Comparison of ENCODE assay signal across 18 mouse cellular contexts in the genomic region with DNA sequence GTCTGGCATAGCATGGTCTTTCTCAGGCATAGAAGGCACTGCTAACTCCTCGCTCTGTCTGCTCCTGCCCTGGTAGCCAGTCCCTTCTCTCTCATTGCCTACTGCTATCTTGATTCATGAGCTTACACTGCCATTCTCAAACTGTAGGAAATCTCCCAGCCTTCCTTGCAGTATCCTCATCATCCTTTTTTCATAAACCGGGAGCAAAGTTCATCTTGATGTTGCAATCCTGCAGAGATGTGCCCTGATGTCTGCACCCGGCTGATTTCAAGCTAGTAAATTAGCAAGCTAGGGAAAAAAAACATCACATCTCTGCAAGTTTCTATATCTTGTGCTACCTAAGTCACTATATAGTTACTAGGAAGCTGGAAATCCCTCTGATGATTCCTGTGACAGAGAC.
"Had no signal": no experiment of that assay in that cellular context is flagged by ENCODE, and none has a peak within 500 bp of the region (broad histone marks: within the 10 kb centered on the region; RNA-seq: fewer than 3 reads in every experiment).

No protein-coding gene starts in this region.

- H3K4me3 ChIP-seq: lung, embryonic 15.5 days; megakaryocyte, embryonic 14.5 days; midbrain, embryonic 13.5 days; midbrain, embryonic 15.5 days; neural tube, embryonic 12.5 days had no signal

- ATAC-seq: lung, postnatal 0 days; midbrain, embryonic 13.5 days; midbrain, embryonic 15.5 days had no signal

- H3K4me2 ChIP-seq: lung, embryonic 15.5 days; midbrain, embryonic 11.5 days; midbrain, embryonic 13.5 days; midbrain, embryonic 15.5 days; neural tube, embryonic 12.5 days had no signal

- H3K27me3 ChIP-seq: lung, embryonic 15.5 days; megakaryocyte, embryonic 14.5 days; midbrain, embryonic 13.5 days; midbrain, embryonic 15.5 days; neural tube, embryonic 12.5 days had no signal

- H3K9me3 ChIP-seq: lung, embryonic 15.5 days; megakaryocyte, embryonic 14.5 days; midbrain, embryonic 13.5 days; midbrain, embryonic 15.5 days; neural tube, embryonic 12.5 days had no signal

- H3K4me1 ChIP-seq: lung, embryonic 15.5 days; megakaryocyte, embryonic 14.5 days; midbrain, embryonic 13.5 days; midbrain, embryonic 15.5 days; neural tube, embryonic 12.5 days had no signal

- DNase-seq: lung, adult 2 months; lung, postnatal 14 days; lung, postnatal 36 days; right cerebral cortex, adult 18-20 months; right cerebral cortex, postnatal 25 days; right cerebral cortex, postnatal 4 days; spleen, adult 18-20 months; thymus, adult 18-20 months; thymus, postnatal 14 days; thymus, postnatal 36 days had no signal

- H3K9ac ChIP-seq: lung, embryonic 15.5 days; midbrain, embryonic 13.5 days; midbrain, embryonic 15.5 days; neural tube, embryonic 12.5 days had no signal

- H3K27ac ChIP-seq: lung, embryonic 15.5 days; macrophage; midbrain, embryonic 13.5 days; midbrain, embryonic 15.5 days; neural tube, embryonic 12.5 days had no signal
